8 mouse cellular contexts compared by ENCODE assay signal in the genomic region with DNA sequence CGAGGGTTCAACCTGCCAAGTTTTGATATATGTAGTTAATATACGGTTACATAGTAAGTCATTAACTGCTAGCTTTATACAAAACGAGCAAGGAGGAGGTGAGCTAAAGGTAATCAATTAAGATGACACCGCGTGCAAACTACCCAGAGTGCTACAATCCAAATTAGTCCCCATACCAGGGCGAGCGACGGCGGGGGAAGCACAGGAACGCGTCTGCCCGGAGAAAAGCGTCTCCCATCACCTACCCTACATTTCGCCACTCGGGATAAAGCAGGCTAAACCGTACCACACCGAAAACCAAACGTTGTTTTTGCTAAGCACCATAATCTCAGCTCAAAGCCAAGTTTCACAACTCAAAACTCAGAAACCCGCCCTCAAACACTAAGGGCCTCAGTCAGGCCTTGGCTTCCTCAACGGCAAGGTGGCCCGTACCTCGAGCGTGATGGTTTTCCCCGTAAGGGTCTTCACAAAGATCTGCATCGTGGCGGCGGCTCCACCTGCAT. TPM values are rescaled to one million over a fixed set of nuclear protein-coding genes. Genes with fewer than 3 reads are reported as not detected.
A peak's percentile ranks its signal among the peaks of the same experiment; 100 is the strongest.
DNase-seq lines count a peak whose midpoint lies in the region; ATAC-seq and TF ChIP-seq lines count a peak whose summit lies in the region.

No protein-coding gene starts in this region.

- H3K4me3 ChIP-seq in thymus, adult 2 months (ENCODE audit: control insufficient read depth, insufficient read depth, low read length): peak overlapping the region; percentile 94
- H3K4me3 ChIP-seq in liver, embryonic 13.5 days (replicated peaks): peak overlapping the region; percentile 78

- TF ChIP-seq POLR2A in thymus, adult 2 months (IDR thresholded peaks at IDR 0.05; ENCODE audit: control insufficient read depth, extremely low read depth, insufficient read depth, low read length, poor library complexity): no peak

- under 1% methylated on average over 27 of the region's 27 CpGs for WGBS in thymus, adult 2 months
- WGBS in liver, embryonic 13.5 days (ENCODE audit: insufficient replicate concordance): under 1% methylated on average over 27 of the region's 27 CpGs

- H3K4me1 ChIP-seq in thymus, adult 2 months (replicated peaks; ENCODE audit: control insufficient read depth, insufficient read depth, low read length): 0 out of 2 replicates have a peak, but pooled peaks cover 4% of the 10 kb centered on the region
- peaks cover 19% of the 10 kb centered on the region for H3K4me1 ChIP-seq in liver, embryonic 13.5 days (replicated peaks)

- no peaks in the 10 kb centered on the region for H3K9me3 ChIP-seq in liver, embryonic 13.5 days (replicated peaks)

- ATAC-seq in frontal cortex, adult (ENCODE audit: low TSS enrichment): peak; percentile 33
- no peak for ATAC-seq in liver, embryonic 13.5 days (ENCODE audit: low read depth)

- H3K27ac ChIP-seq in thymus, adult 2 months (ENCODE audit: control insufficient read depth, insufficient read depth, low read length): peak overlapping the region; percentile 50; the same call in 1 of the 2 replicates
- H3K27ac ChIP-seq in liver, embryonic 13.5 days: peak overlapping the region; percentile 81

- DNase-seq in frontal cortex, postnatal 25 days (ENCODE audit: low spot score in 2 of 2): no peak
- DNase-seq in thymus, adult 2 months: no peak
- no peak for DNase-seq in thymus, postnatal 0 days (ENCODE audit: low spot score)
- no peak for DNase-seq in liver, embryonic 13.5 days
- no peak for DNase-seq in retina, postnatal 1 day
- DNase-seq in urinary bladder, postnatal 4 days (ENCODE audit: low spot score in 2 of 2): no peak
- DNase-seq in kidney, postnatal 14 days: no peak

- no peaks in the 10 kb centered on the region for H3K27me3 ChIP-seq in thymus, adult 2 months (ENCODE audit: control insufficient read depth, insufficient read depth, low read length)
- H3K27me3 ChIP-seq in liver, embryonic 13.5 days: no peaks in the 10 kb centered on the region

- peak; percentile 49; the same call in 1 of the 2 replicates for TF ChIP-seq CTCF in thymus, adult 2 months (IDR thresholded peaks at IDR 0.05; ENCODE audit: borderline replicate concordance, control insufficient read depth, extremely low read depth, insufficient read depth, low read length, poor library complexity)

- peak overlapping the region; percentile 89 for H3K9ac ChIP-seq in liver, embryonic 13.5 days

- H3K36me3 ChIP-seq in thymus, adult 2 months (ENCODE audit: control insufficient read depth, insufficient read depth, low read length): peaks cover 24% of the 10 kb centered on the region
- H3K36me3 ChIP-seq in liver, embryonic 13.5 days: peaks cover 40% of the 10 kb centered on the region

- peak overlapping the region; percentile 71 for H3K4me2 ChIP-seq in liver, embryonic 13.5 days

RNA-seq across cellular contexts. Expression of a gene that starts 0.5 kb away (rescaled TPM):
- not detected in 2 replicates for polyA plus RNA-seq in thymus, adult 2 months (2012; rRNA removed)
- polyA plus RNA-seq in thymus, postnatal 0 days (2015; fragmentation: Nextera tagmentation; extraction: Ambion mirVana): 0.08 and 0.09 TPM in 2 replicates
- 0.05 and 0.07 TPM in 2 replicates for polyA plus RNA-seq in liver, embryonic 13.5 days (2015; fragmentation: Nextera tagmentation; extraction: Ambion mirVana)

RNA-seq across cellular contexts. Expression of a gene that starts 0.6 kb away (rescaled TPM):
- 163 and 196 TPM in 2 replicates for polyA plus RNA-seq in thymus, adult 2 months (2012; rRNA removed)
- 1,461 and 1,495 TPM in 2 replicates for polyA plus RNA-seq in thymus, postnatal 0 days (2015; fragmentation: Nextera tagmentation; extraction: Ambion mirVana)
- 964 and 1,016 TPM in 2 replicates for polyA plus RNA-seq in liver, embryonic 13.5 days (2015; fragmentation: Nextera tagmentation; extraction: Ambion mirVana)

RNA-seq across cellular contexts. Expression of a gene that starts 21.1 kb away (rescaled TPM):
- polyA plus RNA-seq in thymus, adult 2 months (2012; rRNA removed): 9.9 and 10.2 TPM in 2 replicates
- 34.1 and 40.1 TPM in 2 replicates for polyA plus RNA-seq in thymus, postnatal 0 days (2015; fragmentation: Nextera tagmentation; extraction: Ambion mirVana)
- polyA plus RNA-seq in liver, embryonic 13.5 days (2015; fragmentation: Nextera tagmentation; extraction: Ambion mirVana): 29.3 and 32.5 TPM in 2 replicates

RNA-seq across cellular contexts. Expression of a gene that starts 32.5 kb away (rescaled TPM):
- polyA plus RNA-seq in thymus, adult 2 months (2012; rRNA removed): 2.1 and 3.8 TPM in 2 replicates
- polyA plus RNA-seq in thymus, postnatal 0 days (2015; fragmentation: Nextera tagmentation; extraction: Ambion mirVana): 29.6 and 40.5 TPM in 2 replicates
- polyA plus RNA-seq in liver, embryonic 13.5 days (2015; fragmentation: Nextera tagmentation; extraction: Ambion mirVana): 25.0 and 29.8 TPM in 2 replicates
